Mouse (Mus musculus): Measurements from ENCODE around the gene Dnajb5. TPM values are rescaled to one million over a fixed set of nuclear protein-coding genes. Genes with fewer than 3 reads are reported as not detected.
"Not testable (repeated sequence)": the region's sequence is repeated elsewhere in the genome, so short reads cannot be mapped to it uniquely, and the experiment has no call there.

Dnajb5 gene
- polyA plus RNA-seq, 1 experiment, result 8.1 TPM

GRCm38 (mm10) chr4:42988296-42988695 is 38.7 kb downstream of the Dnajb5 start:
- Histone ChIP-seq H3K4me3 (ENCODE audit: insufficient read depth, low read depth, low read length) (no peak overlapping the region), H3K4me1 (ENCODE audit: control insufficient read depth, insufficient read depth, low read length) (no peaks in the 10 kb centered on the region), H3K27ac (ENCODE audit: insufficient read depth, low read depth, low read length) (no peak overlapping the region), H3K27me3 (replicated peaks; ENCODE audit: control insufficient read depth, insufficient read depth, low read length) (no peaks in the 10 kb centered on the region), H3K36me3 (ENCODE audit: control insufficient read depth, insufficient read depth, low read length) (peaks cover 38% of the 10 kb centered on the region)
- WGBS, result 81% methylated on average over 1 of the region's 1 CpGs
- peak; percentile 17 for DNase-seq
- no peak for TF ChIP-seq POLR2A (IDR thresholded peaks at IDR 0.05; ENCODE audit: low read depth, low read length)
- TF ChIP-seq CTCF (conservative IDR thresholded peaks at IDR 0.05; ENCODE audit: insufficient read depth, insufficient read length, low read depth, low read length), result no peak

- no peak overlapping the region for H3K4me3 ChIP-seq (ENCODE audit: insufficient read depth, low read depth, low read length)
- 20% methylated on average over 2 of the region's 2 CpGs for WGBS
- H3K4me1 ChIP-seq (ENCODE audit: control insufficient read depth, insufficient read depth, low read length), result peaks cover 23% of the 10 kb centered on the region; the same call in 1 of the 2 replicates
These were observed 48.4 kb downstream of the Dnajb5 start for GRCm38 (mm10) chr4:42998022-42998421.

GRCm38 (mm10) chr4:42999451-43000140 is 50.0 kb downstream of the Dnajb5 start:
- peaks cover 27% of the 10 kb centered on the region; the same call in 1 of the 2 replicates for H3K4me1 ChIP-seq (ENCODE audit: control insufficient read depth, insufficient read depth, low read length)
- TF ChIP-seq CTCF (conservative IDR thresholded peaks at IDR 0.05; ENCODE audit: insufficient read depth, insufficient read length, low read depth, low read length), result 0 out of 2 replicates have a peak, but pooled peaks have one; percentile 8
- peak; percentile 14 for TF ChIP-seq POLR2A (IDR thresholded peaks at IDR 0.05; ENCODE audit: low read depth, low read length)
- peak; percentile 88 for DNase-seq
- peak overlapping the region; percentile 98 for H3K4me3 ChIP-seq (ENCODE audit: insufficient read depth, low read depth, low read length)
- peak overlapping the region; percentile 97 for H3K27ac ChIP-seq (ENCODE audit: insufficient read depth, low read depth, low read length)
- WGBS, result under 1% methylated on average over 51 of the region's 51 CpGs
- no peaks in the 10 kb centered on the region for H3K27me3 ChIP-seq (replicated peaks; ENCODE audit: control insufficient read depth, insufficient read depth, low read length)
- H3K36me3 ChIP-seq (ENCODE audit: control insufficient read depth, insufficient read depth, low read length), result no peaks in the 10 kb centered on the region; the same call in 1 of the 2 replicates

More at GRCm38 (mm10) chr4:42998022-42998421, 48.4 kb downstream of the Dnajb5 start:
- no peak for DNase-seq
- H3K27me3 ChIP-seq (replicated peaks; ENCODE audit: control insufficient read depth, insufficient read depth, low read length), result no peaks in the 10 kb centered on the region
- no peak for TF ChIP-seq CTCF (conservative IDR thresholded peaks at IDR 0.05; ENCODE audit: insufficient read depth, insufficient read length, low read depth, low read length)
- peaks cover 4% of the 10 kb centered on the region for H3K36me3 ChIP-seq (ENCODE audit: control insufficient read depth, insufficient read depth, low read length)
- H3K27ac ChIP-seq (ENCODE audit: insufficient read depth, low read depth, low read length), result no peak overlapping the region

- 1% methylated on average over 55 of the region's 56 CpGs for WGBS
- DNase-seq, result peak; percentile 100
- H3K4me1 ChIP-seq (ENCODE audit: control insufficient read depth, insufficient read depth, low read length), result peaks cover 27% of the 10 kb centered on the region; the same call in 1 of the 2 replicates
- peak within 1 kb of the TSS; percentile 98 for H3K4me3 ChIP-seq (ENCODE audit: insufficient read depth, low read depth, low read length)
- H3K27ac ChIP-seq (ENCODE audit: insufficient read depth, low read depth, low read length), result peak within 1 kb of the TSS; percentile 97
- H3K36me3 ChIP-seq (ENCODE audit: control insufficient read depth, insufficient read depth, low read length); H3K27me3 ChIP-seq (replicated peaks; ENCODE audit: control insufficient read depth, insufficient read depth, low read length): not testable (repeated sequence)
These were observed 50.8 kb downstream of the Dnajb5 start, which contains the start of gene Vcp for GRCm38 (mm10) chr4:43000141-43000986. Gene Vcp, minus strand, starts transcription at chr4:43000507.

- Histone ChIP-seq H3K4me3 (ENCODE audit: insufficient read depth, low read depth, low read length) (no peak overlapping the region), H3K27me3 (replicated peaks; ENCODE audit: control insufficient read depth, insufficient read depth, low read length) (no peaks in the 10 kb centered on the region), H3K4me1 (ENCODE audit: control insufficient read depth, insufficient read depth, low read length) (peaks cover 27% of the 10 kb centered on the region; the same call in 1 of the 2 replicates), H3K36me3 (ENCODE audit: control insufficient read depth, insufficient read depth, low read length) (no peaks in the 10 kb centered on the region), H3K27ac (ENCODE audit: insufficient read depth, low read depth, low read length) (no peak overlapping the region)
- 91% methylated on average over 2 of the region's 2 CpGs for WGBS
- TF ChIP-seq POLR2A (IDR thresholded peaks at IDR 0.05; ENCODE audit: low read depth, low read length) (no peak), CTCF (conservative IDR thresholded peaks at IDR 0.05; ENCODE audit: insufficient read depth, insufficient read length, low read depth, low read length) (no peak)
- DNase-seq, result no peak
These were observed 51.7 kb downstream of the Dnajb5 start for GRCm38 (mm10) chr4:43001272-43001671.

- Histone ChIP-seq H3K36me3 (ENCODE audit: control insufficient read depth, insufficient read depth, low read length) (no peaks in the 10 kb centered on the region), H3K4me3 (ENCODE audit: insufficient read depth, low read depth, low read length) (no peak overlapping the region), H3K27ac (ENCODE audit: insufficient read depth, low read depth, low read length) (peak overlapping the region; percentile 67; the same call in 1 of the 2 replicates), H3K4me1 (ENCODE audit: control insufficient read depth, insufficient read depth, low read length) (peaks cover 22% of the 10 kb centered on the region; the same call in 1 of the 2 replicates), H3K27me3 (replicated peaks; ENCODE audit: control insufficient read depth, insufficient read depth, low read length) (no peaks in the 10 kb centered on the region)
- 46% methylated on average over 12 of the region's 12 CpGs for WGBS
- DNase-seq, result peak; percentile 77
- no peak for TF ChIP-seq POLR2A (IDR thresholded peaks at IDR 0.05; ENCODE audit: low read depth, low read length)
- no peak for TF ChIP-seq CTCF (conservative IDR thresholded peaks at IDR 0.05; ENCODE audit: insufficient read depth, insufficient read length, low read depth, low read length)
These were observed 53.3 kb downstream of the Dnajb5 start for GRCm38 (mm10) chr4:43002756-43003439.
